Mouse (Mus musculus) C2C12 (cell line): ENCODE measurements at regions not wholly inside any gene's neighbourhood (a gene's known extent, or its start where the extent isn't known, plus 50 kb on each side); places are given as distances from the start of the nearest gene placed in this dataset.

Experiments used
- CEBPB ChIP-seq: IDR thresholded peaks from one replicate; pipeline ENCODE4 v1.6.1; 2011; ENCODE audit warnings: low read depth, mild to moderate bottlenecking, control low read depth, moderate library complexity
- CTCF ChIP-seq: IDR thresholded peaks from one replicate; pipeline ENCODE4 v1.5.1; 2011; ENCODE audit not compliant: control insufficient read depth, insufficient read depth, insufficient read length
- MAX ChIP-seq: IDR thresholded peaks from one replicate; pipeline ENCODE4 v1.6.1; 2011; ENCODE audit warnings: mild to moderate bottlenecking, control low read depth
- MYOD1 ChIP-seq: IDR thresholded peaks from one replicate; pipeline ENCODE4 v1.6.1; 2011; ENCODE audit warnings: low read depth; ENCODE audit not compliant: control insufficient read depth, insufficient read length
- USF1 ChIP-seq: IDR thresholded peaks from one replicate; pipeline ENCODE4 v1.6.1; 2011; ENCODE audit warnings: low read depth, mild to moderate bottlenecking, control low read depth, moderate library complexity

DNA sequence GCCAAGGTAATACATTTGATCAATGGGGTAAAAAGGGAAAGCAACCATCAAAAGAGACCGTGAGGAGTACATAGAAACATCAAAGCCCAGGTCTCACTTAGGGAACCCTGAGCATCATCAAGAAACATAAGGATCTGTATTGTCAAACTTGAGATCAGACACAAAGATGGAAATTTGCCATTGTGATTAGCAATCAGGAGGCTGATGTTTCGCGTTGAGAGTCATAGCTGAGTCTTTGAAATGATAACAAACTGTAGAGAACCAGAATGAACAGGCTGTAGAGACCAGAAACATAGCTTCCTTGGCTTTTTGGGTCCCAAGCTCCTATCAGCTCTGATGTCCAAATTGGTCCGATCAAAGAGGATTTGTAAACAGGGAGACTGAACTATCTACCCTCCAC, 505.2 kb upstream of the Nox3 start:
- TF ChIP-seq USF1 (no peak), CTCF (no peak), MAX (no peak), MYOD1 (no peak), CEBPB (no peak)
